Mouse (Mus musculus): Measurements from ENCODE around the gene Slc35d2. TPM values are rescaled to one million over a fixed set of nuclear protein-coding genes. Genes with fewer than 3 reads are reported as not detected.
A peak's percentile ranks its signal among the peaks of the same experiment; 100 is the strongest.

Gene Slc35d2
- polyA plus RNA-seq, 1 experiment from 2014 or later, result 1.2 TPM

DNA sequence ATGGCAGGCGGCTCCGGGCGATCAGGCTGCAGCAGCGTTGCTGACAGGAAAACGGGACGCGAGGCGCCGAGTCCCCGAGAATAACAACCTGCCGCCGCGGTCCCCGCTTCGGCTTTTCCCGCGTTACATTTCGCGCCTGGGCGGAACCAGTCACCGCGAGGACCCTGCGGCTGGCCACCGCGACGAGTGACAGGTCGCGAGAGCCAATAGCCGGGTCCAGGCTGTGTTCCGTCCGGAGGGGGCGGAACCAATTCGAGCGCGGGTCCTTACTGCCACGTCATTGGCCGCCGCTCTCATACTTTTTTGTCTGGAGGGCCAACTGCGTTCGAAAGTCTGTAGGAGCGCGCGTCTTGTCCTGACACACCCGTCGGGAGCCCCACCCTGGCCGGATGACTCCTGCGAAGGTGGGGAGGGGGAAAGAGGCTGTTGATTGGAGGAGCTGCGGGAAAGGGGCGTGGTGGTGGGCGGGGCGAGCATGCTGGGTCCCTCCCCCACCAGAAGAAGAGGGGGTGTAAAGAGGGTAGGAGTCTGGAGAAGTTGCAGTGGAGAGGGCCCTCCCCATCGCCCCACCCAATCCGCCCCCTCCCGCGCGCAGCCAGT, 24.0 kb upstream of the Slc35d2 start, which contains the start of gene Zfp367:
Gene Zfp367, minus strand, starts transcription at position 120 of the 600 bp plus-strand sequence.
- Histone ChIP-seq H3K4me1 (peaks cover 18% of the 10 kb centered on the region), H3K27ac (replicated peaks) (peak within 1 kb of the TSS; percentile 79), H3K4me3 (peak within 1 kb of the TSS; percentile 58), H3K9me3 (no peaks in the 10 kb centered on the region), H3K36me3 (no peaks in the 10 kb centered on the region), H3K9ac (replicated peaks) (peak within 1 kb of the TSS; percentile 60), H3K4me2 (replicated peaks) (peak within 1 kb of the TSS; percentile 80), H3K27me3 (no peaks in the 10 kb centered on the region)
- WGBS, result under 1% methylated on average over 54 of the region's 56 CpGs
- peak; percentile 99 for ATAC-seq (replicated peaks)

DNA sequence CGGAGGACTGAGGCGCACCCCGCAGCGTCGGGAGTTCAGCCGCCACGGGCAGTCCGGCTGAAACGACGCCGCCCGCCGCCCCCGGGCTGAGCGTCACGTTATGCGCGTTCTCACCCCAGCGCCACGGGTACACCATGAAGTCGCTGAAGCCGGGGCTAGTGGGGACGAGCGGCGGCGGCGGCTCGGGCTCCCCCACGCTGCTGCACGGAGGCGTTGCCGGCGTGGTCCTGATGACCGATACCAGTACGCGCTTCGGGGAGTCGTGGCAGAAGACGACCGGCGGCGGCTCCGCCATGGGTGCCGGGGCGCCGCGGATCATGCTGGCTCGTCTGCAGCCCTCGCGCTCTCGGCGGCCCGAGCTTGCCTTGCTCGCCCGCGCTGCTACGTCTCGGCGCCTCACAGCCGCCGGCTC, 23.5 kb upstream of the Slc35d2 start:
- peaks cover 18% of the 10 kb centered on the region for H3K4me1 ChIP-seq
- H3K27me3 ChIP-seq, result no peaks in the 10 kb centered on the region
- H3K4me3 ChIP-seq, result peak overlapping the region; percentile 58
- under 1% methylated on average over 61 of the region's 61 CpGs for WGBS
- H3K27ac ChIP-seq (replicated peaks), result peak overlapping the region; percentile 79
- H3K9me3 ChIP-seq, result no peaks in the 10 kb centered on the region
- H3K9ac ChIP-seq (replicated peaks), result peak overlapping the region; percentile 60
- peak; percentile 57 for ATAC-seq (replicated peaks)
- H3K36me3 ChIP-seq, result no peaks in the 10 kb centered on the region
- peak overlapping the region; percentile 80 for H3K4me2 ChIP-seq (replicated peaks)

DNA sequence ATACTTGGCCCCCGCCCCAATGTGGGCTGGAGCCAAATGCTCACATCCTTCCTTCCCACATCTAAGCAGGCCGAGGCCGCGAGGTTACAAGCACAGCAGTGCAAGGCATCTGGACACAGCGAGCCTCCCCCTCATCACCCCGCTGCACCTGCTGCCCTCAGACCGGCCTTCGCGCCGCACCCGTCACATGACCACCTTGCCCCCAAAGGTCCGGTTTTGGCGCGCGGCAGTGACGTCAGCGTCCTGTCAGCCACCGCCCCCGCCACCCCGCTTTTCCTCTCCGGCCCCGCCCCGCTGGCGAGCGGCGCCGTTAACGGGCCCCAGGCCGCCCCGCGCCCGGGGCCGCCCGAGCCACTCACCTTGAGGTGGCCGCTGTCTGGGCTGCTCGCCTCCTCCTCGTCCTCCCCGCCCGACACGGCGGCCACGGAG, 23.1 kb upstream of the Slc35d2 start:
- under 1% methylated on average over 41 of the region's 42 CpGs for WGBS
- Histone ChIP-seq H3K4me3 (peak overlapping the region; percentile 58), H3K4me2 (replicated peaks) (peak overlapping the region; percentile 80), H3K27ac (replicated peaks) (peak overlapping the region; percentile 79), H3K27me3 (no peaks in the 10 kb centered on the region), H3K9ac (replicated peaks) (peak overlapping the region; percentile 60), H3K9me3 (no peaks in the 10 kb centered on the region), H3K36me3 (no peaks in the 10 kb centered on the region), H3K4me1 (peaks cover 18% of the 10 kb centered on the region)
- peak; percentile 20 for ATAC-seq (replicated peaks)

DNA sequence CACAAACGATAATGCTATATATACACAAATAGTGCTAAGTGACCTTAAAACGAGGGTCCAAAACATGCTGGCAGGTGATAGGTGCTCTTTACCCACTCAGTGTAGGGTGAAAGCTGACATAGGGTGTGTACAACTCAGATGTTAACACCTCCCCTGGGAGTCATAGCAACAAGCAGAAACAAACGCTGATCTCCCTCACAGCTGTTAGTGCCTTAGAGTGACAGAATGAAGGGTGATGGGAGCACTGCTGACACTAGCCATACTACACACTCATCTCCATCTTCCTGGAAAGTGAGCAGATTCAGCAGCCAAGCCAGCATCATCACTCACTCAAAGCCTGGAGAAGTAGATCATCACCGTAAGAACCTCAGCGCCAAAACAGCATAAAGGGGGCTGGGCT, 21.0 kb upstream of the Slc35d2 start:
- Histone ChIP-seq H3K27ac (replicated peaks) (no peak overlapping the region), H3K4me3 (no peak overlapping the region), H3K9ac (replicated peaks) (no peak overlapping the region), H3K4me2 (replicated peaks) (no peak overlapping the region), H3K4me1 (peaks cover 18% of the 10 kb centered on the region), H3K36me3 (no peaks in the 10 kb centered on the region), H3K27me3 (no peaks in the 10 kb centered on the region), H3K9me3 (no peaks in the 10 kb centered on the region)
- no peak for ATAC-seq (replicated peaks)
- 67% methylated on average over 5 of the region's 5 CpGs for WGBS

DNA sequence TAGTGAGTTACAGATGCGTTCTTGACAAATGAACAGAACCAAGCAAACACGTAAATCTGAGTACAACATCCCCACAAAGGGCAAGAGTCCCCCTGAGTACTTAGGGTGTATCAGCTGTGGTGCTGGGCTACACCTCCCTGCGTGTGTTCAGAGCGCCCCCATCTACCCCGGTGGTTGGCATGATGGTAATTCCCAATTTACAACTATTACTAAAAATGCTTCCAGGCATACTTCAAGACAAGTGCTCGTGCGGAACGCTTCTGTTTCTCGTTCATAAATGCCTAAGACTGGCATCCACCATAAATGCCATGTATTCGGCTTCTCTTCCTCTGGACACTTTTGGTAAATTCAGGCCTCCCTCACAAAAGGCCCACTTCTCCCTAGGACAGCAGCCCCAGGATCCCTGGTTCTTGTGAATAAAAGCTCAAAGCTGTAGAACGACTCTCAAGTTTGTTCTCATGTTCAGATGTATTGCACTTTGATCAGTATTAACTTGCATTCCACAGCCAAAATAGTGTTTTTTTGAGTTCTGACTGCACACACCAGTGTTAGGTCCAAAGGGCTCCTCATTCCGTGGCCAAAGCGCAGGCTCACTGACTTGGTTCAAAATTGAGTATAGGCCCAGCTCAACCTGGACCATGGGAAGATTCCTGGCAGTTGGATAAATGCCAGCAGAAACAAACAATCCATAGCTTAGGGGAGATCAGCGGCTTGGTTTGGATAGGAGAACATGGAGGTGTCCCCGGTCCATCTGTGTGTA, 628 bp upstream of the Slc35d2 start:
- H3K4me3 ChIP-seq, result peak overlapping the region; percentile 49
- H3K27me3 ChIP-seq, result no peaks in the 10 kb centered on the region
- ATAC-seq (replicated peaks), result peak; percentile 66; the same call in 1 of the 2 replicates
- WGBS, result 43% methylated on average over 15 of the region's 15 CpGs
- H3K4me2 ChIP-seq (replicated peaks), result peak overlapping the region; percentile 85
- peak overlapping the region; percentile 43 for H3K9ac ChIP-seq (replicated peaks)
- H3K4me1 ChIP-seq, result peaks cover 7% of the 10 kb centered on the region
- 0 out of 2 replicates have a peak, but pooled peaks cover 5% of the 10 kb centered on the region for H3K36me3 ChIP-seq
- H3K9me3 ChIP-seq, result no peaks in the 10 kb centered on the region
- no peak overlapping the region for H3K27ac ChIP-seq (replicated peaks)

DNA sequence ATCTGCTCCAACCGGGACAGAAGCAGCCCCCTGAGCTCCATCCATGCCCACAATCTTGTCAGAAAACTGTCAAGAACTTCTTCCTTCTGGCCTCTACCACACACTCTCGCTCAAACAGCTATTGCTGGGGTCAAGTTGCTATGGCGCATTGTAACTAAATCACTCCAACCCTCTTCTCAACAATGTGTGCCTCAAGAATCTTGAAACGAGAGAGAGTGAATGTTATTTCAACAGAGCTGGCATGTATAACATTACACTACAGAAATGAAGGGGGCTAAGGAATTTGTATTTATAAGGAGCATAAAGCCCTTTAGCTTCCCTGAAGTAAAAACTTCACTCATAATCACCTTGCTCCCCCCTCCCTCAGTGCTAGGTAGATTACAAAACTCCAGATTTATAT, 2.9 kb downstream of the Slc35d2 start:
- H3K36me3 ChIP-seq, result no peaks in the 10 kb centered on the region
- H3K4me1 ChIP-seq, result peaks cover 7% of the 10 kb centered on the region
- WGBS, result 58% methylated on average over 4 of the region's 4 CpGs
- ATAC-seq (replicated peaks), result no peak
- no peaks in the 10 kb centered on the region for H3K9me3 ChIP-seq
- H3K9ac ChIP-seq (replicated peaks), result no peak overlapping the region
- H3K27ac ChIP-seq (replicated peaks), result no peak overlapping the region
- H3K4me3 ChIP-seq, result no peak overlapping the region
- no peak overlapping the region for H3K4me2 ChIP-seq (replicated peaks)
- no peaks in the 10 kb centered on the region for H3K27me3 ChIP-seq

DNA sequence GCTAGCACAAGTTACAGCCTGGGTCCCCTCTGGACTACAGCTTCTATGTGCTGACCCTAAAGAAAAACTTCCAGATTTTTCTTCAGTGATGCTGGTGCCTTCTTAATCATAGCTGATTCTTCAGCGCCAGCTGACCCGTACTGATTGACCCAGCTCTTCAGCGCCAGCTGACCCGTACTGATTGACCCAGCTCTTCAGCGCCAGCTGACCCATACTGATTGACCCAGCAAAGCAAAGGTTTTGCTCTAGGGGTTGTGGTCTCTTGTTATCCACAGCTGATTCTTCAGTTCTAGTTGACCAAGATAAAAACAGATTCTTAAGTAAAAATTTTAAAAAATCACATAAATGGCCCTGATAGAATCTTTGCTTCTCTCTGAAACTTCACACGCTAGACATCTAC, 4.3 kb downstream of the Slc35d2 start:
- Histone ChIP-seq H3K27me3 (no peaks in the 10 kb centered on the region), H3K9me3 (no peaks in the 10 kb centered on the region), H3K9ac (replicated peaks) (no peak overlapping the region), H3K4me1 (peaks cover 7% of the 10 kb centered on the region), H3K4me2 (replicated peaks) (no peak overlapping the region), H3K4me3 (no peak overlapping the region), H3K36me3 (no peaks in the 10 kb centered on the region), H3K27ac (replicated peaks) (no peak overlapping the region)
- 92% methylated on average over 6 of the region's 6 CpGs for WGBS
- ATAC-seq (replicated peaks), result no peak

DNA sequence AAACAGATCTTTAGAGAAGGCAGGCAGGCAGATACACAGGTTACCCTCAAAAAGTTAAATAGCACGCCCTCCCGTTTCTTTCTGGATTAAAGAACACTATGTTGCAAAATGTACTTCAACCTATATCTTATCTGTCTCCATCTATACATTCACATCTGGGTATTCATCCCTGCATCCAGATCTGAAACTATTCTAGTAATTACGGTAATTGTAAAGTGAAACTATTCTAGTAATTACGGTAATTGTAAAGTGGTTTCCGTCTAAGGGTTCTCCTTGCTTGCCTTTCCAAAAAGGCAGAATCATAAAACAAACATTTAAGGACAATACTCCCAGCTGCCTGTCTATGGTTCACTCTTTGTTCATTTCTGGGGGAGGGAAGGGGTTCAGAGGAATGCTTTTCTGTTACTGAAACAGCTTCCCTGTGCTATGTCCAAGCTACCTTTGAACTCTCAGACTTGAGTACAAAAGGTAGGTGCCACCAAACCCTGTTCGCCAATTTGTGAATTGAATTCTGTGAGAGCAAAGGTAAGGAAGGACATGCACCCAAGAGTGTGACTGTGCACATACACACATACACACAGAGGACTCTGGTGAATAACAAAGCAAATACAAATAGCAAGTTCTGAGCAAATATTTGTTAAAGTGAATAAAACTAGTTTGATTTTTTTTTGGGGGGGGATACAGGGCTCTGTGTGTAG, 5.5 kb downstream of the Slc35d2 start:
- 35% methylated on average over 6 of the region's 6 CpGs for WGBS
- H3K4me2 ChIP-seq (replicated peaks), result no peak overlapping the region
- no peak overlapping the region for H3K4me3 ChIP-seq
- no peaks in the 10 kb centered on the region for H3K9me3 ChIP-seq
- ATAC-seq (replicated peaks), result no peak
- H3K36me3 ChIP-seq, result no peaks in the 10 kb centered on the region
- H3K4me1 ChIP-seq, result no peaks in the 10 kb centered on the region
- H3K27ac ChIP-seq (replicated peaks), result no peak overlapping the region
- no peak overlapping the region for H3K9ac ChIP-seq (replicated peaks)
- H3K27me3 ChIP-seq, result no peaks in the 10 kb centered on the region

DNA sequence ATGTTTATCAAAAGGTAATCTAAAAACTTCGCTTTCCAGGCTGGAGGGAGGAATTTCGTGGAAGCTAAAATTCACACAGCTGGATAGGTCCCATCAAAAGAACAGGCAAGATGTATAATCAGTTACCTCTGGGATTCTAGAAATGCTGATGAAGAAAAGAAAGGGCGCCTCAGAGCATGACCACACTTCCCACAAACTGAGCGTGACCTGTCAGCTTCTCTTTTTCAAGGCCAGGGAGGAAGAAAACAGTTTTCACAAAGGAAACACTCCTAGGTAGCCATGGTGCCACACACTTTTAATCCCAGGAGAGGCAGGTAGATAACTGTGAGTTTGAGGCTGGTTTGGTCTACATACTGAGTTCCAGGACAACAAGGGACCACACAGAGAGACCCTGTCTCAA, 8.4 kb downstream of the Slc35d2 start:
- no peak overlapping the region for H3K4me3 ChIP-seq
- no peaks in the 10 kb centered on the region for H3K36me3 ChIP-seq
- no peaks in the 10 kb centered on the region for H3K4me1 ChIP-seq
- H3K4me2 ChIP-seq (replicated peaks), result no peak overlapping the region
- H3K27ac ChIP-seq (replicated peaks), result no peak overlapping the region
- WGBS, result 77% methylated on average over 4 of the region's 4 CpGs
- ATAC-seq (replicated peaks), result no peak
- no peaks in the 10 kb centered on the region for H3K27me3 ChIP-seq
- H3K9me3 ChIP-seq, result no peaks in the 10 kb centered on the region
- H3K9ac ChIP-seq (replicated peaks), result no peak overlapping the region

DNA sequence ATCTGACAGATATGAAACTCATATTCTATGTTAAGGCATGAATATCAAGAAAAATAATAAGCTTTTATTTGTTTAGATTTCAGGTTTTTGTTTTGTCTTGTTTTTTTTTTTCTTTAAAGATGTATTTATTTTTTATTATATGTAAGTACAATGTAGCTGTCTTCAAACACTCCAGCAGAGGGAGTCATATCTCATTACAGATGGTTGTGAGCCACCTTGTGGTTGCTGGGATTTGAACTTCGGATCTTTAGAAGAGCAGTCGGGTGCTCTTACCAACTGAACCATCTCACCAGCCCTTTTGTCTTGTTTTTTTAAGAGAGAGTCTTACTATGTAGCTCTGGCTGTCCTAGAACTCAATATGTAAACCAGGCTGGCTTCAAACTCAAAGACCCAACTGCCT, 11.7 kb downstream of the Slc35d2 start:
- H3K4me1 ChIP-seq, result no peaks in the 10 kb centered on the region
- no peaks in the 10 kb centered on the region for H3K27me3 ChIP-seq
- 54% methylated on average over 2 of the region's 2 CpGs for WGBS
- H3K4me2 ChIP-seq (replicated peaks), result no peak overlapping the region
- no peak overlapping the region for H3K4me3 ChIP-seq
- no peak overlapping the region for H3K9ac ChIP-seq (replicated peaks)
- no peaks in the 10 kb centered on the region for H3K9me3 ChIP-seq
- no peak overlapping the region for H3K27ac ChIP-seq (replicated peaks)
- no peaks in the 10 kb centered on the region for H3K36me3 ChIP-seq
- ATAC-seq (replicated peaks), result no peak

DNA sequence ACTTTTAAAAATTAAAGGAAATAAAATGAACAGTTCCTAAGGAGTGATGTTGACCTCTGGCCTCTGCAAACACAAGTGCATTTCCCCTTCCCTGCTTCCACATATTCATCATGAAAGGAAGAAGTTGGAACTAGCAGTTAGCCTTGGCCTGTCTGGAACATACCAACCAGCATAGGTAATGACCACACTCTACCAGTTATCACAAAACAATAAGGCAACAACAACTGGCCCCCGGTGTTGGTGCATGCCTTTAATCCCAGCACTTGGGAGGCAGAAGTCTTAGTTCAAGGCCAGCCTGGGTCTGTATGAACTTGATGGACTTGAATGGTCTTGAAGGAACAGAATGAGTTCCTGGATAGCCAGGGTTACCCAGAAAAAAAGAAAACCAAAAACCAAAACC, 18.7 kb downstream of the Slc35d2 start:
- ATAC-seq (replicated peaks), result no peak
- no peak overlapping the region for H3K27ac ChIP-seq (replicated peaks)
- no peak overlapping the region for H3K4me3 ChIP-seq
- H3K27me3 ChIP-seq, result no peaks in the 10 kb centered on the region
- H3K9me3 ChIP-seq, result no peaks in the 10 kb centered on the region
- WGBS, result 95% methylated on average over 1 of the region's 1 CpGs
- H3K9ac ChIP-seq (replicated peaks), result no peak overlapping the region
- no peak overlapping the region for H3K4me2 ChIP-seq (replicated peaks)
- peaks cover 10% of the 10 kb centered on the region; the same call in 1 of the 2 replicates for H3K4me1 ChIP-seq
- H3K36me3 ChIP-seq, result no peaks in the 10 kb centered on the region

DNA sequence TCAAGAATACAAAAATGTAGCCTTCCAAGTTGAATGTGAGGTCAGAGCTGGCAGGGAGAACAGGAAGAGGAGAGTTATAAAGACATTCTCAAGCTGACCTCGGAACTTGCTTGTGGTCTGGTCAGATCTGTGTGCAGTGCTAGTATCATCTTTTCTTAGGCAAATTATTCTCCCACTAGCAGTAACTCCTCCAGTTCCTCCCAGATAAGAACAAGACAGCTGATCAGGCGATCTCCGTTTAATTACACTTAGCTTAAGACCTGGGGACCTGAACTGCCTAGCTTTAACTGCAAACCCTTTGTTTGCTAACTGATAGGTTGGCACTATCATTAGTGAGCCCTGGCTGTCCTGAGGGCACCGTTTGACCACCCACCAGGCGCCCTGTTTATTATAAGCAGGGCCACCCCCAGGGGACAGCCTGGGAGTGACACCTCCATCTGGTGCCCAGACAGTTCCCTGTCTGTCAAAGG, 20.8 kb downstream of the Slc35d2 start:
- WGBS, result 34% methylated on average over 5 of the region's 5 CpGs
- H3K4me3 ChIP-seq, result no peak overlapping the region
- no peaks in the 10 kb centered on the region for H3K9me3 ChIP-seq
- no peak overlapping the region for H3K4me2 ChIP-seq (replicated peaks)
- no peak for ATAC-seq (replicated peaks)
- H3K4me1 ChIP-seq, result peaks cover 10% of the 10 kb centered on the region; the same call in 1 of the 2 replicates
- no peak overlapping the region for H3K27ac ChIP-seq (replicated peaks)
- no peak overlapping the region for H3K9ac ChIP-seq (replicated peaks)
- 0 out of 2 replicates have a peak, but pooled peaks cover 2% of the 10 kb centered on the region for H3K27me3 ChIP-seq
- H3K36me3 ChIP-seq, result no peaks in the 10 kb centered on the region

Data from forebrain, embryonic 15.5 days (tissue).